ENCODE assay signal across 32 mouse cellular contexts in genomic region chr5:35666152-35666551, GRCm38 (mm10). TPM values are rescaled to one million over a fixed set of nuclear protein-coding genes. Genes with fewer than 3 reads are reported as not detected.
"Had no signal": no experiment of that assay in that cellular context is flagged by ENCODE, and none has a peak within 500 bp of the region (broad histone marks: within the 10 kb centered on the region; RNA-seq: fewer than 3 reads in every experiment).

No protein-coding gene starts in this region.

- H3K9ac ChIP-seq: limb, embryonic 12.5 days; limb, embryonic 13.5 days; limb, embryonic 15.5 days; liver, embryonic 12.5 days; liver, embryonic 13.5 days; liver, embryonic 14.5 days; liver, embryonic 15.5 days; liver, postnatal 0 days; lung, embryonic 14.5 days; lung, embryonic 15.5 days; midbrain, embryonic 12.5 days; midbrain, embryonic 13.5 days; neural tube, embryonic 12.5 days; neural tube, embryonic 13.5 days had no signal

- H3K4me2 ChIP-seq: limb, embryonic 12.5 days; limb, embryonic 13.5 days; limb, embryonic 15.5 days; liver, embryonic 11.5 days; liver, embryonic 12.5 days; liver, embryonic 13.5 days; liver, embryonic 15.5 days; lung, embryonic 14.5 days; lung, embryonic 15.5 days; midbrain, embryonic 11.5 days; midbrain, embryonic 12.5 days; midbrain, embryonic 13.5 days; neural tube, embryonic 12.5 days; neural tube, embryonic 13.5 days had no signal

- H3K4me3 ChIP-seq: limb, embryonic 10.5 days; limb, embryonic 12.5 days; limb, embryonic 13.5 days; limb, embryonic 15.5 days; liver, embryonic 12.5 days; liver, embryonic 13.5 days; liver, embryonic 15.5 days; lung, embryonic 15.5 days; midbrain, embryonic 12.5 days; midbrain, embryonic 13.5 days; myocyte; neural tube, embryonic 12.5 days; neural tube, embryonic 13.5 days had no signal

- DNase-seq: left cerebral cortex, postnatal 4 days; liver; liver, embryonic 13.5 days; liver, postnatal 0 days; lung, adult 18-20 months; lung, adult 2 months; lung, embryonic 14.5 days; lung, postnatal 10 days; lung, postnatal 14 days; lung, postnatal 36 days; midbrain, embryonic 14.5 days had no signal

- H3K9me3 ChIP-seq: limb, embryonic 10.5 days; limb, embryonic 12.5 days; limb, embryonic 13.5 days; limb, embryonic 15.5 days; liver, embryonic 12.5 days; liver, embryonic 13.5 days; liver, embryonic 15.5 days; lung, embryonic 15.5 days; midbrain, embryonic 12.5 days; midbrain, embryonic 13.5 days; neural tube, embryonic 12.5 days; neural tube, embryonic 13.5 days had no signal

- H3K27ac ChIP-seq: limb, embryonic 10.5 days; limb, embryonic 12.5 days; limb, embryonic 13.5 days; limb, embryonic 15.5 days; liver, embryonic 12.5 days; liver, embryonic 13.5 days; liver, embryonic 14.5 days; liver, embryonic 15.5 days; lung, embryonic 15.5 days; macrophage; midbrain, embryonic 12.5 days; midbrain, embryonic 13.5 days; neural tube, embryonic 12.5 days; neural tube, embryonic 13.5 days had no signal

- ATAC-seq: liver, embryonic 12.5 days; liver, postnatal 0 days; lung, postnatal 0 days; midbrain, embryonic 13.5 days; midbrain, embryonic 16.5 days had no signal

- H3K27me3 ChIP-seq: limb, embryonic 13.5 days; limb, embryonic 15.5 days; liver, embryonic 12.5 days; liver, embryonic 13.5 days; liver, embryonic 15.5 days; lung, embryonic 15.5 days; midbrain, embryonic 12.5 days; midbrain, embryonic 13.5 days; neural tube, embryonic 12.5 days; neural tube, embryonic 13.5 days had no signal

- H3K4me1 ChIP-seq: liver, embryonic 13.5 days; liver, embryonic 15.5 days; midbrain, embryonic 13.5 days had no signal

- H3K36me3 ChIP-seq: limb, embryonic 10.5 days; limb, embryonic 12.5 days; limb, embryonic 13.5 days; liver, embryonic 12.5 days; liver, embryonic 13.5 days; liver, embryonic 15.5 days; lung, embryonic 15.5 days; midbrain, embryonic 12.5 days; midbrain, embryonic 13.5 days; neural tube, embryonic 12.5 days; neural tube, embryonic 13.5 days had no signal

RNA-seq across cellular contexts. Expression of gene Htra3, which starts 13.4 kb away (rescaled TPM):
- total RNA-seq: megakaryocyte progenitor cell, adult 5-6 weeks; megakaryocyte-erythroid progenitor cell, adult 5-6 weeks; monocyte, adult 5-6 weeks had no signal
